Mouse (Mus musculus) left cerebral cortex, adult 11 months (tissue): ENCODE data around the gene Nrip2.

Source experiments
- DNase-seq: peaks from one replicate; pipeline ENCODE4 v3.0.0; 2022; ENCODE audit warnings: low spot score

The Nrip2 gene

GRCm38 (mm10) chr6:128437731-128438316, 38.7 kb downstream of the Nrip2 start:
- DNase-seq, result no peak

DNA sequence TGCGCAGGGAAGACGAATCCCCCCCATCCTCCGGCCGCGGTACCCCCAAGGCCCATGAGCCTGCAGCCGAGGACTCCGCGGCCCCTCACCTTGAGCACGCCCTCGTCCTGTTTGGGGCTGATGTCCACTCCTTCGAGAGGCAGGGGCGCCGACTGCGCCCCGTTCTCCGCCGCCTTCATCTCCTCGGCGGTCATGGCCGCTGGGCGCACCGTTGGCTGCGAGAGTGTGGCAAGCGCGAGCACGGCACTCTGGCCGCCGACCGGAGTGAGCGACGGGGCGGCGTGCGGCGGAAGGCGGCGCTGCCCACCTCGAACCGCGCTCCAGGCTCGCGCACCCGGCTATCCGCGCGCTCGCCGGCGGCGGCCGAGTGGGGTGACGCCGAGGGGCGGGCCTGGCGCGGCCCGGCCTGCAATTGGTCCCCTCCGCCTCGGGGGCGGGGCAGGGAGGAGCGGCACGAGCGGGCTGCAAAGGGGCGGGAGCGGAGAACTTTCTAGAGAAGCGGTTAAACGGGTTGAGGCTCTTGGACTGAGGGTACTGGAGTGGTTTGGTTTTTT, 39.3 kb downstream of the Nrip2 start, which contains the start of gene Fkbp4:
Fkbp4 (minus strand) TSS at position 361 of the 554 bp plus-strand sequence.
- peak; percentile 87 for DNase-seq

DNA sequence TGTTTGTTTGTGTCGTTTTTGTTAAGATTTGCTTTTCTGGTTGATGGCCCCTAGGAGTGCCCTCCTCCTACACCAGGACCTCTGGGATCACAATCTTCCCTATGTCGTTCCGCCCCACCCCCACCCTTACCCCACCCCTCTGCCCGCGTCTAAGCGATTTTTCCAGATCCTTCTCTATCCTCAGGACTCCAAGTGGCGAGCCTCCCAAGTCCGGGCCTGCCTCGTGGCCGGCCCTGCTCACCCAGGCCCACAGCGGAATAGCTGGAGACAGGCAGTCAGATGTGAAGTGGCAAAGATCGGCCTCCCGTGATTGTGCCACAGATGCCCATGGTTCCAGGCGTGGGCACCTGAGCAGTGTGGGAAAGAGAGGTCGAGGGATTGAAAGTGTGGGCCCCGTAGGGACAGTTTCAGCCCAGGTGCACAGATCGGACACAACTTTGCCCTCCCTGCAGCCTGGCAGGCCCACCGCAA, 39.8 kb downstream of the Nrip2 start:
- no peak for DNase-seq

DNA sequence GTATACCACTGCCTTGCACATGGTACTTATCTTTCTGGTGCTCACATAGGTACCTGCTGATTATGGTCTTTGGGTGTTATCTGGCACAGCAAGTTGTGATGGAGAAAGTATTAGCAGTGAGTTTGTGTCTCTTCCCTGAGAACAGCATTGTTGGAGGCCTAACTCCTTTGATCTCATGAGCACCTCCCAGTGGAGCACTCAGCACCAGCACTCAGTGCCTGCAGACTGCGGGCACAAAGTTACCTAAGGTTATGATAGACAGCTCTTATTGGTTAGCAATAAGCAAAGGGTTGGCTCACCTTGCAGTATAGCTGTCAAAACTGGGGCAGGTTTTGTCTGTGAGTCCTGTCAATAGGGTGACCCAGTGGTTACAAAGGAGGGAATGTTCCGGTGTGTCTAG, 41.1 kb downstream of the Nrip2 start:
- DNase-seq, result no peak

- no peak for DNase-seq
Observed at GRCm38 (mm10) chr6:128445761-128446535, 46.9 kb downstream of the Nrip2 start.

DNA sequence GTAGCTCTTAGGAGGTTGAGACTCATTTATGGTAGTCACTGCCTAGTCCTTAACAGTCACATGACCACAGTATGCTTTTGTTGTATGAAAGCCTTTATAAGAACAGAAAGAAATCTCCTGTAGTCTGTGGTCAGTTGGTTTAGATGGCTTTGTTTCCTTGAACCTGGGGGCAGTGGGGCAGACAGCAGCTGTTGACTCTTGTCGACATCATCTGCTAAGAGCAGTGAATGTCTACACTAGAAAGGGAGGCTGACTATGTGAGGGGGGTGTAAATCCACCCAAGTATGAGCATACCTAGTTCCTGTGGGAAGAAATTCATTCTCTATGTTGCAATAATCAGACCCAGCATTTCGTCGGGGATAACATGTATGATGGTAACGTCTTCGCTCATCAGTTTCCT, 48.0 kb downstream of the Nrip2 start:
- no peak for DNase-seq

- DNase-seq, result no peak
Observed at GRCm38 (mm10) chr6:128455835-128456605, 56.9 kb downstream of the Nrip2 start.

DNA sequence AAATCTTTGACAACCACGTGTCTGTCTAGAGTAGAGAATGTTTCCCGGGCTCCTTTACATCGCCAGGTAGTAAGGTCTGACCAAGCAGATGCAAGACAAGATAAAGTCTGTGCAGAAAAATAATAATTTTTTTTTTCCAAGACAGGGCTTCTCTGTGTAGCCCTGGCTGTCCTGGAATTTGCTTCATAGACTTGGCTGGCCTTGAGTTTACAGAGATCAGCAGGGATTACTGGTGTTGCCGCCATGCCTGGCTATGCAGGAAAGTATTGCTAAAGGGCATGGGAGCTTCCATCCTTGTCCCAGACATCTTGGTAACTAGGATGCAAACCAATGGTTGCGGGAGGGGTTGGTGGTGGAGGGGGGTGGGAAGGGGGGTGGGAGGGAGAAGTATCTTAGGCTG, 58.1 kb downstream of the Nrip2 start:
- no peak for DNase-seq

GRCm38 (mm10) chr6:128460321-128460720, 61.2 kb downstream of the Nrip2 start:
- DNase-seq, result no peak

- DNase-seq, result no peak
Observed at GRCm38 (mm10) chr6:128460729-128461503, 61.8 kb downstream of the Nrip2 start.

- no peak for DNase-seq
Observed at GRCm38 (mm10) chr6:128461606-128462005, 62.5 kb downstream of the Nrip2 start.

DNA sequence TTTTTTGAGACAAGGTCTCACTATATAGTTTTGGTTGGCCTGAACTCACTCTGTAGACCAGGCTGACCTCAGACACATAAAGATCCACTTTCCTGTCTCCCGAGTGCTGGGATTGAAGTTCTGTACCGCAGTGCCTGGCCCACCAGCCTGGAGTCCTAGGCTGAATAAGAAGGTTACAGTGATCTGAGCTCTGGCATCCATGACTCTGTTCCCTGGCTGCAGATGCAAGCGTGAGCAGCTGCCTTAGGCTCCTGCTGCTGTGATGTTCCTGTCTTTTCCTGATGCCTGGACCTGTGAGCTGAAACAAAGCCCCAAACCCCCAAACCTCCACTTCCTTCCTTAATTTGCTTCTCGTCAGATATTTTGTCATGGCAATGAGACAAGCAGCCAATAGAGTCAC, 65.9 kb downstream of the Nrip2 start:
- DNase-seq, result no peak
